Mouse (Mus musculus): ENCODE measurements around the gene Ramp3.
A peak's percentile ranks its signal among the peaks of the same experiment; 100 is the strongest.

DNA sequence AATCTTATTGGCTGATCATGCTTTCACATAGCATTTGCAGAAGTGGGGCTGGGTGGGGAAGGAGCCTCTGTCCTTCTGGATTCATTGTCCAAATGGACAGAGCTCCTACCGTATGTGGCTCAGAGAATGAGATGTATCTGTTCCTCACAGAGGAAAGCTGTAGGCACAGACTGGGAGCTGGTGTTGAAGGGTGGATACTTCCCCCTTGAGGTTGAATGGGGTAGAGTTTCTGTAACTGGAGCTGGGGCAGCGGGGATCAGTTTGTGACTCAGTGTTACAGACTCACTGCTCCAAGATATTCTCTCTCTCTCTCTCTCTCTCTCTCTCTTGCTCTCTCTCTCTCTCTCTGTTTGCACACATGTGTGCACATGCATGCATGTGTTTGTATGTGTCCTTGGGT lies 11.7 kb downstream of the Ramp3 start:
- peak; percentile 11; the same call in 1 of the 2 replicates for TF ChIP-seq CTCF (conservative IDR thresholded peaks at IDR 0.05; ENCODE audit: low read length)
- no peak for TF ChIP-seq POU5F1 (IDR thresholded peaks at IDR 0.05; ENCODE audit: borderline replicate concordance, low read length)

All from E14TG2a.4 (cell line).